Mouse (Mus musculus): ENCODE results near the gene Fnip2. TPM values are rescaled to one million over a fixed set of nuclear protein-coding genes. Genes with fewer than 3 reads are reported as not detected.

Fnip2 gene
- total RNA-seq, 2 experiments from 2014 or later: 42.9 to 46.9 TPM

DNA sequence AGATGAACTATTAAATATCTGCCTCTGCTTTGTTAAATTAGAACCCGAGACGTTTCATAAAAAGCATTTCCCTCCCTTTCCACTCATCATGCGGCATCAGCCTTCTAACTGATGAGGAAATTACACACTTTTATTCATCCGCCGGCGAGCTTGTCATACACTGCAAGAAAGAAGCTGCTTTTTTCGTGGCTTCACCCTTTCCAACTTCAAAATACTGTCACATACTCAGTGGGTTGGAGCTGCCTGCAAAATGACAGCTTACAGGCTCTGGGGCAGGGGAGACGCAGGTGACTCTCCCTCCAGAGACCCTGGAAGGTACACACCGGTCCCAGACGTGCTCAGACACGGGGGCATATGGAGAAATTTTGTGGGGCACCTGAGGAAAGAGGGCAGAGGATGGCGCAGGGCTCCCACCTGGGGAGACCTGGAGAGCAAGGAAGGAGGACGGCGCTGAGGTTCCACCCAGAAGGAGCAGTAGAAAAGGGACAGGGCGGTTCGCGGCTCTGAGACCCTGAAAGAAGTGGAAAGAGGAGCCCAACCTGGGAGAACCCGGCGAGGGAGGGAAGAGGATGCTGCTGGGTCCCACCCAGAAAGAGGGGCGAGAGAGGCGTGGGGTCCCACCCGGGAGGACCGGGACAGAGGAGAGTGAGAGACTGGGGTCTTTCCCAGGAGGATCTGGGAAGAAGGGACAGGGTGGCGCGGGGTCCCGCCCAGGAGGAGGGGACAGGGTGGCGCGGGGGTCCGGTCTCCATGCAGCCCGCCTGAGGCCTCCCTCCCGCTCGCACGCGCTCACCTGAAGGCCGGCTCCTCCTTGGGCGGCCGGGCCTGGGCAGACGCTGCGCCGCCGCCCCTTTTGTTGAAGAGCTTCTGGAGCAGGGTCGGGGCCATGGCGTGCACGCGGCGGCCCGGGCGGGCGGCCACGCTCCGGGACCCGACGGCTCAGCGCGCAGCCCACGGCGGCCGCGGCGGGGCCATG lies 592 bp downstream of the Fnip2 start:
- intact Hi-C loops (cut with DNase I): loop anchor here (10.0 kb wide), 1 partner anchor 52 kb away; no protein-coding TSS in a partner anchor
- peak; percentile 40 for DNase-seq

DNA sequence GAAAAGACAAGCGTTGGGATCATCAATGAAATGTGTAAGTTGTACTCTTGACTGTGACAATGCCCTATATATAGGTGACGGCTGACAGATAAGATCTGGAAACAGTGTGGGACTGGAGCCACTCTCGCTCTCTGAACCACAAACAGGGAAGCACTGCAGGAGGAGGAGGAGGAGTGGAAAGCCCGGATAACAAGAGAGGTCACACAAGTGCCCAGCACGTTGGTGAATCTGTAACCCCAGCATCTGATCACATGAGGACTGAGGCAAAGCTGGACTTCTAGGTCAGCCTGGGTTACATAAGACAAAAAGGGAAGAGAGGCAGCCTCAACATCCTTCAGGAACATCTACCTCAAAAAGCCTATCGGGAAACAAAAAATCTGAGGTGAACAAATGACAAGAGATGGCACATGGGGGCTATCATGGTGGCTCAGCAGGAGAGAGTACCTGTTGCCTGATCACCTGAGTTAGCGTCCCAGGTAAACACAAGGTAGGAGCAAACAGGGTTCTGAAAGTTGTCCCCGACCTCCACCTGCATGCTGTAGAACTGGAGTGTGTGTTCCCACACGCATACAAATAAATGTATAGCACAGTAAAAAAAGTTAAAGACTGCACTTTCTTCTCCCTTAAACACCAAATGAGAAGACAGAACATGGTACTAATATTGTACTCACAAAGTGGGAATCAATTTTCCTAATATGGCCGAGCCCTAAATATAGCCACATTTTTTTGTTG lies 2.6 kb downstream of the Fnip2 start:
- no peak for DNase-seq
- intact Hi-C loops (cut with DNase I): loop anchor here (10.0 kb wide), 1 partner anchor 50 kb away; no protein-coding TSS in a partner anchor

DNA sequence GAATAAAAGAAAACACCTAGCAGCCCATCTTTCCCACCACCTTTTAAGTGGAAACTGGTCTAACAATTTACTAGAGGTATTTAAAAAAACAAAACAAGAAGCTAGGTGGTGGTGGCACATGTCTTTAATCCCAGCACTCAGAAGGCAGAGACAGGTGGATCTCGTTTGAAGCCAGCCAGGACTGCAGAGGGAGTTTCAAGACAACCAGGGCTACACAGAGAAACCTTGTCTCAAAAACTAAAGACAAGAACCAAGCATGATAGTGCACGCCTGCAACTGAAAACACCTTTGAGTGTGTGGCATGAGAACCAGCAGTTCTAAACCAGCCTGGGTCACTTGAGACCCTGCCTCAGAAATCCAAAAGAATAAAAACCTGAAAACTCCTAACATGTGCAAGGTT lies 4.1 kb downstream of the Fnip2 start:
- intact Hi-C loops (cut with DNase I): loop anchor here (10.0 kb wide), 1 partner anchor 49 kb away; no protein-coding TSS in a partner anchor
- DNase-seq: no peak

DNA sequence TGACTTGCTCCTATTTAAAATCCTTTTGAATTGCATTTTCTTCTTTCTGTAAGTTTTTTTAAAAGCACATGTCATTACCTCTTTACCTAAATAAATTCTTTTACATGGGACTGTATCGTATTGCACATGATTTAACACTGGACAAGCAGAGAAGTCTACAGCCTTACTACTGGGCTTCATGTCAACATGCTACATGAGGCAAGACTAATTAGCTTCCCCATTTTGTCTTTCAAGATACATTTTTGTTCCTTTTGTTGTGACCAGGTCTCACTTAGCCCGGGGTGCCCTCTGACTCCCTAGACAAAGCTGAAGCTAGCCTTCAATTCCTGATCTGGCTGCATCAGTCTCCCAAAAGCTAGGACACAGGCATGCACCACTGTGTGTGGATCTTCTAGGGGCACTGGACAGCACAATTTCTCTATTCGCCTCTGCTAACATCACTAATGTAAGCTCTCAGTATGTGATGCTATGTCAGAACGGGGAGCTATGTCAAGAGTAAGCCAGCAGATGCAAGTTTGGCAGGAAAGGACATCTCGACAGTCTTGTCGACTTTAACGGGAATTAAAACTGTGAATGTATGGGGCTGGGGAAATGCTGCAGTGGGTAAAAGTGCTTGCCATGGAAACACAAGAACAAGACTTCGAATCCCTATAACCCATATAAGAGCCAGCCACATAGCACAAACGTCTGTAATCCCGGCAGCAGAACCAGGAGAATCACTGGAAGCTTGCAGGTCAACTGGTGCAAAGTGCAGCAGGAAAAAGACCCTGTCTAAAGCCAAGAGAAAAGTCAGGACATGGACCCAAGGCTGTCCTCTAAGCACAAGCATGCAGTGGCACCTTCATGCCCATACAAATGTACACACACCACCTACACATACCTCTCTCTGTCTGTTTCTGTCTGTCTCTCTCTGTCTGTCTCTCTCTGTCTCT lies 5.5 kb downstream of the Fnip2 start:
- intact Hi-C loops (cut with DNase I): loop anchor here (10.0 kb wide), 1 partner anchor 47 kb away; no protein-coding TSS in a partner anchor
- no peak for DNase-seq

DNA sequence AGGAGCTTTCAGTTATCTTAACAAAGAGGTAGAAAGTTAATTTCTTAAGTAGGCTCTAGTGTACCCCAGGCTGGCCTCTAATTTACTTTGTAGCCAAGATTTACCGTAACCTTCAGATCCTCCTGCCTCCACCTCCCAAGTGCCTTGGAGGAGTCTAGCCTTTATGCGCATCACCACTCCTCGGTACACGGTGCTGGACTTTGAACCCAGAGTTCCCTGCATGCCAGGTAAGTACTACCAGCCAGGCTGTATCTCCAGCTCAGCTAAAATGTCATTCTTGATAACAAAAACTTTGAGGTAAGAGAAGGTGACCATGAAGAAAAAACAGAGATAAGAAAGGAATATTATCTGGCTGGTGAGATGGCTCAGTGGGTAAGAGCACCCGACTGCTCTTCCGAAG lies 7.0 kb downstream of the Fnip2 start:
- no peak for DNase-seq
- intact Hi-C loops (cut with DNase I): loop anchor here (10.0 kb wide), 1 partner anchor 46 kb away; no protein-coding TSS in a partner anchor

DNA sequence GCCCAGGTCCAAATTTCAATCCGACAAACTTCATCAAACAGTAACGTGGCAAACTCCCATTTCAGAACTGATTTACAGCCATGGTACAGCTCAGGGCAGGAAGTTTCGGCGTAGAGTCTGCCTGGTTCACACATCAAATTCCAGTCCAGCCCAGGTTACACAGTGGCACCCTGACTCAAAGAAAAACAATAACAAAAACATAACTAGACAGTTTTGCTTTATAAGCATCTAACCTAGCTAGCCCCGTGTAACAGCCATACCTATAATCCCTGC lies 7.9 kb downstream of the Fnip2 start:
- no peak for DNase-seq
- intact Hi-C loops (cut with DNase I): loop anchor here (10.0 kb wide), 1 partner anchor 45 kb away; no protein-coding TSS in a partner anchor

DNA sequence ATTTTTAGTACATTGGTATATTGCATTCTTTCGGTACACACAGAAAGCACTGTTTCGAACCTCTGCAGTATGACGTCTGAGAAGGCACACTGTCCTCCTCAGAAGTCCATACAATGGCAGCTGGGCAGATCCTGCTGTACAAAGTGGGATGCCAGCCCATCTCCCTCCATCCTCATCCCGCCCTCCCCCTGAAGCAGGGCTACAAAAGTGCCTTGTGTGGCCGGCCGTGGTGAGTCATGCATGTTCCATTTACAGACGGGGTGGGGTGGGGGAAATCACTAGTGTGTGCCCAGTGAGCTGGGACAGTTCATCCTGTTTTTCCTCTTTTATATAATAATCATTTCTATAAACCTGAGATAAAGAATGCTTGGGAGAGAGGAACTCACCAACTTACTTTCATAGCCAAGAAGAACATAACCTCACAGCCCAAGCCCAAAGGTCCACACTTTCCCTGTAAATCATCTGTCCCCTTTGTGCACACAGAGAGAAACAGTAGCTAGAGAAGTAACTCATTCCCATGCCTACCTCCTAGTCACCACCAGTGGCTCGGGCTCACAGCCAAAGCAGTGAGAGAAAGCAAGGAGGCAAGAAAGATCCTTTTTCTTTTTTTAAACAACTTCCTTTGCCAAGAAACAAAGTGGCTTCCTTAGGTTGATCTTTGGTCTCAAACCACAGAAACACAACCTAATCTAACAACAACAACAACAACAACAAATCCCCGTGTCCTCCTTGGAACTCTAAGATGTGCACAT lies 8.4 kb downstream of the Fnip2 start:
- intact Hi-C loops (cut with DNase I): no loop called here
- DNase-seq: peak; percentile 34

DNA sequence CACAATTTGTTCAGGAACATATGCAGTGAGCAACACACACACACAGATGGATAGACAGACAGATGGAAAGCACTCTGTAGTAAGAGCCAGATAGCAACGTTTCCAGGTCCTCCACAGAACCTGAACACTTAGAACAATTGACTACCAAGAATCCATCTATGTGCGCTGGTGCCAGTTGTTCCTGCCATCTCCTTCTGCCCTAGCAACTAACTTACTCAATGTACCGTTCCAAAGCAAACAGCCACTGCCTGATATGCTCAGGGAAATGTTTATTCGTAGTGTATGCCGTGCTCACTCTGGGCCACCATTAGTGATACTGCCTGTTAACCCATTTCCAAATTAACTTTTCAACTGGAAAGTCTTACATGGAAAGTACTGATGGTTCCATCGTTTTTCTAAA lies 12.5 kb downstream of the Fnip2 start:
- DNase-seq: no peak
- intact Hi-C loops (cut with DNase I): no loop called here

DNA sequence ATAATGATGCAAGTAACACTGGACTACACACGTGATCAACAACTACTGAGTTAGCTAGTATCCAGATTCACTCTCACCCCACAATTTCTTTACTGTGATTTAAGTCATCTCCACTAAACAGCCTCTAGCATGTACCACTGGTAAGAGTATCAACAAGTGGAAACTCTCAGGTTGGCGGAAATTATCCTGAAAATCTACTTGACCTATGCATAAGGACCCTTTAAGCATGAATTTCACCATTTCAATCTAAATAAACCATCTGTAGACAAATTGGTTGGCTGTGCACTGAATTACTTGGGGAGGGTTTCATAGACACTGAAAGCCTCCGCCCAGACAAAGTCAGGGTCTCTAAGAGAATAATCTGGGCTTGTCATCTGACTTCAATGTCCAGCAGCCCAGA lies 13.8 kb downstream of the Fnip2 start:
- intact Hi-C loops (cut with DNase I): no loop called here

DNA sequence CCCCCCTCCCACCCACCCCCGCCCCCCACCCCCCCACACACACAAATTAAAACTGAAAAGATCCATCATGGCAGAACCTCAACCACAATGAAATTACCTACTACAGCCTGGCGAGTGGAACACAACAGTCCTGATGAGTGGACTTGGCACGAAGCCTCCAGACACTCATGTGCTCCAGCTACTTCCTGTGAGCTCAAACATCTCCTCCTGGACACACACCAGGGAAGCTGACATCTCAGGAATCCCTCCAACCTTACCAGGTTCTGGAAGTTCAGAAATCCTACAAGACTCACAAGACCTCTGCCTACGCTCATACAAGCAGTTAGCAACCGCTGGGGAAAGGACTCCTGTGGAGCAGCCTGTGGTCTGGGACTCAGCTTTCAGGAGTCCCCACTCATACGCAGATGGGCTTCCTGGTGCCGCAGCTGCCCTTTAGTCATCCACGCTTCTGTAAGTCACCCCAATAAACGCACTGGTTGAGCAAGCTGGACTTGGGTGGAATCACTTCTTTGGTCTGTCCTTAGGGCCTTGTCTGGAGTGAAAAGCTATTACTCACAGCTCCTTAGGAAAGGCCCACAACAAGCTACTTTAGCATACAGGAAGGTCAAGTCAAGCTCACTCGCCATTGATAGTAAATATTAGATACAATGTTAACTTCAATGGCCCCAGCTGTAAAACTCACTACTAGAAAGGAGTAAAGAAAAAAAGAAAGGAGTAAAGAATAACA lies 15.6 kb downstream of the Fnip2 start:
- DNase-seq: no peak
- intact Hi-C loops (cut with DNase I): no loop called here

More for the DNA sequence above, 13.8 kb downstream of the Fnip2 start:
- DNase-seq: no peak

DNA sequence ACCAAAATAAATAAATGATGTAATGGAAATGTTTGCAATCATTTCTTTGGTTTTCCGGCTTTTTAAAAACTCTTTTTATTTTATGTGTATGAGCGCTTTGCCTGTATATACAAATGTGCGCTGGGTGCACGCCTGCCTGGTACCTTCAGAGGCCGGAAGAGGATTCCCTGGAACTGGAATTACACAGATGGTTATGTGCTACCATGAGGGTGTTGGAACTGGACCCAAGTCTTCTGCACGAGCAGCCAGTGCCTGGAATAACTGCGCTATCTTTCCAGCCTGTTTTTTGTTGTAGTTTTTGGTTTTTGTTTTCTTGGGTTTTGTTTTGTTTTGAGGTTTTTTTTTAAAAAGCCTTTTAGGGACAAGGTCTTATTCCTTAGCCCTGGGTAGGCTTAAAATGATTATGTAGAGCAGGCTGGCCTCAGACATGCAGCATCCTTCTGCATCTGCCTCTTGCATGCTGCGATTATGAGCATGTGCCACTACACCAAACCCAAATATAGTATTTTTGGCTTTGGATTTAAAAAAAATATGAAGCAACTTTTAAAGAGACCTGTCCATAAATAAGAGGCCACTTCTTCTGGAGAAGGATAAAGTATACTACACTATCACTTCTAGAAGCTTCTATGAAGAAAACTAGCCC lies 17.7 kb downstream of the Fnip2 start:
- intact Hi-C loops (cut with DNase I): no loop called here
- DNase-seq: no peak

DNA sequence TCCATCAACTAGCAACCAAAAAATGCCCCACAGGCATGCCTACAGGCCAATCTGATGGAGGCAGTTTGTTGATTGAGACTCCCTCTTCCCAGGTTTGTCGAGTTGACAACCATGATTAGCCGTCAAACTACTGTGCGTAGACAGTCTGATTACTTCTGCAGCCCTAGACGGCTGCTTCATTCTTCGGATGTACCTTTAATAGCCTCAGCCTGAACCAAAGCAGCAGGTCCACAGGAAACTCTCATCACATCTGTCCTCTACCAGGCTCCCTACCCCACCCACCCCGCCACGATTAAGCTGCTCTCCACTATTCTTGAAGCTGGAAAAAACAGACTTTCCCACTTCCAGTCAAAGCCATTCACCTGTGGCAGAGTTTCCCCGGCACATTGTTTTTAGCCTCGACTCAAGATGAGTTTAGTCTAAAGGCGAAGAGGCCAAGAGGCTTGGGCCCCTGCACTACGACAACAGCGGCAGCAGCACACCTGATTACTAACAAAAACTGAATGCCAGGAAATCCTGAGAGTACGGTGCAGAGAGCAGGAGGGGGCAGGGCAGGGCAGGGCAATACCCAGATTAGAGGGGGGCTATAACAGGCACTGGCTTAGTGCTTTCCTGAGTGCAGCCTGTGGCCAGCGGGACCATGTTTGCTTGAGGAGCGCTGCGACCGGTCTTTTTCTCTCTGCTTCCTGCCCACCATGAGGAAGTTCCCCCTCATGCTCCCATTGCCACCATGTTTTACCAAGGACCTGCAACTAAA lies 18.7 kb downstream of the Fnip2 start:
- intact Hi-C loops (cut with DNase I): no loop called here
- DNase-seq: no peak

DNA sequence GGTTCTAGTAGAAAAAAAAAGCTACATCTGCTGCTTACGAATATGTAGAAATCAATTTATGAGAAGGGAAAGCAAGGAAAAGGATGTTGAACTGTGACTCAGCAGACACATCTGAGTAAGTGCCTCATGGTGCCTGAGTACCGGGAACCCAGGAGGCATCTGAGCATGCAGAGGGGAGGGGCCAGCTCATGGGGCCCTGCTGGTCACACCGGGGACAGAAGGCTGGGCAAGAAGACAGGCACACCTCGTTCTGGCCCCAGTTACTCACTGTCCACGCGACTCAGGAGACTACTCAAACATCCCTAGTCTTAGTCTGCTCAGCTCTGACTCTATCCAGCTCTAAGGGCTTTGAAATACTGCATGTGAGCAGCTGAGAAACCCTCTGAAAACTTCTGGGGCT lies 25.0 kb downstream of the Fnip2 start:
- no peak for DNase-seq
- intact Hi-C loops (cut with DNase I): no loop called here

DNA sequence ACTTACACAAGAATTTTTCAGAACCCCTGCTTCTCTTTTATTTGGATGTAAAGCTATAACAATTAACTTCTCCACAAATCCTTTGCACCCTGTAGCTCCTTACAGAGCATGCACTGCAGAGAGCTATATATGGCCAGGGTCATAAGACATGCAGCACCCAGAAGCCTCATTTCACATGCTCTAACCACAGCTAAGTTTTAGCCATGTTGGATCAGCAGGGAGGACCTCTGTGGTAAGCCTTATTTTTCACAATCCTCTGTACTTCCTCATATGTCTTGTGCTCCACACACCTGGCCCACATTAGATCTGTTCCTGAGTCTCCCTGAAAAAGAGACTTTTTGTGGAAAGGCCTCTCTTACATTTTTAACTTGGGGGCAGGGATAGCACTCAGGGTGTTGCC lies 27.9 kb downstream of the Fnip2 start:
- intact Hi-C loops (cut with DNase I): no loop called here
- no peak for DNase-seq

DNA sequence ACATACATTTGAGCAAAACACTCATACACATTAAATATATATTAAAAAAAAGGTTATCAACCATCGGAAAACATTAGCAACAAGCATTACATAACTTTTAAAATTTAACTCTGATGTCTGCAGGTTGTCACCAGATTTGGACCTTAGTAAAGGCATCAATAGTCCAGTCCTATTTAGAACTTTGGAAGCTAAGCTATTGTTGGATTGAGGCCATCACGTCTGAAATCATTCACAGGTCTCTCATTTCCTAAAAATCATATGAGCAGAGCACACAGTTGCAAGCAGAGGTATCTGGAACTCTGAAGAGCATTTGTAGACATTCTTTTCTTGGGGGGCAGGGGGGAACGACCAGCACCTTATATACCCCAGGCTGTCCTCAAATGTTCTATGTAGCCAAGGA lies 28.5 kb downstream of the Fnip2 start:
- intact Hi-C loops (cut with DNase I): no loop called here
- no peak for DNase-seq

DNA sequence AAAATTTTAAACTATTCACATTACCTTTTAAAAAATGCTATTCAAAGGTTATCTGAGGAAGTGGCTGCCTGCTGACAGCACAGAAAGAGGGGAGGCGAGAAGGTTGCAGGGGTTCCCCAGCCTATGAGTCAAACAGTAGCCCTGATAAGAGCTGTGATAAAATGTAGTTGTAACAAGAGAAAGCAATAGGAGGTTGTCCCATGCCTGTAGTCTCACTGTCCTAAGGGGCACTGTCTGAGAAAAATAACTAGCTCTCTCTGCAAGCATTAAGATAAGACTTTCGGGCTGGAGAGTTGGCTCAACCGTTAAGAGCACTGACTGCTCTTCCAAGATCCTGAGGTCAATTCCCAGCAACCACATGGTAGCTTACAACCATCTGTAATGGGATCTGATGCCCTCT lies 29.3 kb downstream of the Fnip2 start:
- intact Hi-C loops (cut with DNase I): no loop called here
- DNase-seq: no peak

DNA sequence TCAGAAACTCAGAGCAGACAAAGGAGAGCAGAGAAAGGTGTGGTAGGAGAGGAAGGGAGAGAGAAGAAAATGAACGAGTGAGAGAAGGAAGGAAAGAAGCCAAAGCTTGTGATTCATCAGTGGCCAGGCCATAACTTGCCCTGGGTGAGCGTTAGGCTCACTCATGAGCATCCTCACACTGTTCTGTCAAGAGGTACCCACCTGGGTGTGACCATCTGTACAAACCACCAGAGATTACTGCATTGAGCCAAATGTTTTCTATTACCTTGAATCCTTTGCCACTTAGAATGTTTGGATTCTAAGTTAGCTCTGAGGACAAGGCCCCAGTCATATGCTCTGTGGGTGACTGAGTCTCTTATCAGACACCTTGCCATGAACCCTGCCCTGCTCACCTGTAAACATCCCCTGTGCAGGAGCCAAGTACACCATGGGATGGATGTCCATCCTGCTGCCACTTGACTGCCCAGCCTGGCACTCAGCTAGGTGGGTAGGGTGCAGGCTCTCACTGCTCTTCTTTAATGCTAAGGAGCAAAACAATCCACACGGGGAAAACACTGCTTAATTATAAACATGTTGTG lies 29.9 kb downstream of the Fnip2 start:
- intact Hi-C loops (cut with DNase I): no loop called here
- no peak for DNase-seq

DNA sequence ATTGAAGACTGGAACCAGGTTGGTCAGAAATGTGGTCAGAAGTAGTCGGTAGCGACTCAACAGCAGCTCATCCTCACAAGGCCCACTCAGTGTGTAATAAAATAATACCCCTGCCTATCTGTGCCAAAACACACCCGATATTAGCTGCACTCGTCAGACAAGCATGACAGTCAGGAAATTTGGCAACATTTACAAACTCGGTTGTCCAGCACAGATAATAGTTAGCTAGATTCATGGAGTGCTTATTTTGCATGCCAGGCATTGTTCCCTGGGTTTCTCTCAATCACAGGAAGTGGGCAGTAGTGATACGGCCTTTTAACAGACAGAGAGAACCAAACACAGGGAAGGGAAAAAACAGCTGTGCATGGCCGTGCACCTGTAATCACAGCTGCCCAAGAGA lies 30.6 kb downstream of the Fnip2 start:
- intact Hi-C loops (cut with DNase I): no loop called here
- DNase-seq: no peak

Data from left cerebral cortex, postnatal 4 days (tissue).